ENCODE assay signal across 29 mouse cellular contexts in genomic region chr6:127756856-127757255, GRCm38 (mm10). TPM values are rescaled to one million over a fixed set of nuclear protein-coding genes. Genes with fewer than 3 reads are reported as not detected.
A peak's percentile ranks its signal among the peaks of the same experiment; 100 is the strongest.
DNase-seq lines count a peak whose midpoint lies in the region; ATAC-seq and TF ChIP-seq lines count a peak whose summit lies in the region.
"Had no signal": no experiment of that assay in that cellular context is flagged by ENCODE, and none has a peak within 500 bp of the region (broad histone marks: within the 10 kb centered on the region; RNA-seq: fewer than 3 reads in every experiment).

No protein-coding gene starts in this region.

- H3K4me1 ChIP-seq in kidney, postnatal 0 days (replicated peaks; ENCODE audit: insufficient read depth, low read length), result no peaks in the 10 kb centered on the region
- H3K4me1 ChIP-seq: liver, embryonic 12.5 days had no signal

- H3K27me3 ChIP-seq in kidney, postnatal 0 days (ENCODE audit: insufficient read depth, low read length), result no peaks in the 10 kb centered on the region
- H3K27me3 ChIP-seq: embryonic facial prominence, embryonic 13.5 days; heart, embryonic 12.5 days; hindbrain, embryonic 12.5 days; liver, embryonic 12.5 days; midbrain, embryonic 12.5 days had no signal

- no peak for TF ChIP-seq CTCF in kidney, postnatal 0 days (IDR thresholded peaks at IDR 0.05; ENCODE audit: low read depth)

- no peaks in the 10 kb centered on the region for H3K36me3 ChIP-seq in kidney, postnatal 0 days (ENCODE audit: insufficient read depth, low read length)
- H3K36me3 ChIP-seq: embryonic facial prominence, embryonic 13.5 days; heart, embryonic 12.5 days; hindbrain, embryonic 12.5 days; limb, embryonic 13.5 days; liver, embryonic 12.5 days; midbrain, embryonic 12.5 days had no signal

- WGBS in kidney, postnatal 0 days, result 19% methylated on average over 12 of the region's 12 CpGs

- no peak overlapping the region for H3K4me3 ChIP-seq in kidney, postnatal 0 days (replicated peaks; ENCODE audit: low read depth, low read length)
- H3K4me3 ChIP-seq: embryonic facial prominence, embryonic 13.5 days; erythroblast, embryonic 14.5 days; heart, embryonic 12.5 days; hindbrain, embryonic 12.5 days; layer of hippocampus, adult 2 months; limb, embryonic 13.5 days; liver, embryonic 12.5 days; midbrain, embryonic 12.5 days had no signal

- H3K9ac ChIP-seq in kidney, postnatal 0 days (ENCODE audit: low read depth, low read length), result no peak overlapping the region
- H3K9ac ChIP-seq: embryonic facial prominence, embryonic 13.5 days; heart, embryonic 12.5 days; hindbrain, embryonic 12.5 days; limb, embryonic 13.5 days; liver, embryonic 12.5 days; midbrain, embryonic 12.5 days had no signal

- no peaks in the 10 kb centered on the region for H3K9me3 ChIP-seq in kidney, postnatal 0 days (replicated peaks; ENCODE audit: low read length)
- H3K9me3 ChIP-seq: embryonic facial prominence, embryonic 13.5 days; heart, embryonic 12.5 days; hindbrain, embryonic 12.5 days; limb, embryonic 13.5 days; liver, embryonic 12.5 days; midbrain, embryonic 12.5 days had no signal

- H3K27ac ChIP-seq in kidney, postnatal 0 days, result no peak overlapping the region
- H3K27ac ChIP-seq: embryonic facial prominence, embryonic 13.5 days; layer of hippocampus, adult 2 months; limb, embryonic 13.5 days; liver, embryonic 12.5 days; midbrain, embryonic 12.5 days had no signal

- ATAC-seq in kidney, postnatal 0 days (replicated peaks; ENCODE audit: low FRiP score, low read depth), result no peak
- ATAC-seq: inflammation-experienced regulatory T-cells, adult 6 months; liver, embryonic 12.5 days; Patski had no signal

- peak; percentile 31 to 51 for DNase-seq in frontal cortex, postnatal 36 days (ENCODE audit: low spot score in 2 of 2)
- no peak for DNase-seq in frontal cortex, postnatal 14 days (ENCODE audit: low spot score in 2 of 2)
- peak; percentile 61 for DNase-seq in kidney, postnatal 0 days (ENCODE audit: low spot score)
- no peak for DNase-seq in kidney, postnatal 36 days
- peak; percentile 54 to 60 for DNase-seq in right cerebral cortex, adult 2 months (ENCODE audit: low spot score in 2 of 2)
- DNase-seq in right cerebral cortex, postnatal 25 days, result no peak
- no peak for DNase-seq in c-Kit-positive CD71-positive TER-119-positive erythroid progenitor cells, embryonic 14.5 days (ENCODE audit: low spot score)
- DNase-seq: adrenal gland, adult 2 months; cerebellum, adult 18-20 months; cerebellum, postnatal 14 days; gastrocnemius, postnatal 25 days; heart, adult 18-20 months; heart, postnatal 10 days; kidney, adult 8-10 months; layer of hippocampus, postnatal 36 days; lung, adult 18-20 months; lung, postnatal 10 days; right cerebral cortex, postnatal 14 days had no signal

- H3K4me2 ChIP-seq in kidney, postnatal 0 days (ENCODE audit: low read length), result no peak overlapping the region
- H3K4me2 ChIP-seq: embryonic facial prominence, embryonic 13.5 days; heart, embryonic 12.5 days; hindbrain, embryonic 12.5 days; limb, embryonic 13.5 days; liver, embryonic 12.5 days; midbrain, embryonic 12.5 days had no signal

RNA-seq across cellular contexts. Expression of gene Prmt8, which starts 12.4 kb away (rescaled TPM):
- not detected in 2 replicates for polyA plus RNA-seq in kidney, postnatal 0 days (2015; fragmentation: Nextera tagmentation; extraction: Ambion mirVana)
- polyA plus RNA-seq: adrenal gland, adult 2 months; erythroblast, embryonic 14.5 days; inflammation-experienced regulatory T-cells, adult 6 months; liver, embryonic 12.5 days; Patski; spleen, adult 2 months had no signal

Comparison
In these comparisons a context has a peak if more than half of its experiments do, and no peak if none do; other contexts are left out.
1. DNase-seq: peak in frontal cortex, postnatal 36 days (2 of 2), kidney, postnatal 0 days (single experiment) and right cerebral cortex, adult 2 months (2 of 2); none in frontal cortex, postnatal 14 days (0 of 2), kidney, postnatal 36 days (0 of 2), right cerebral cortex, postnatal 25 days (single experiment) and c-Kit-positive CD71-positive TER-119-positive erythroid progenitor cells, embryonic 14.5 days (single experiment).